Mouse (Mus musculus) cerebellum, adult 2 months (tissue): ENCODE data around the gene Tifab.

Experiments used
- CTCF ChIP-seq: fragments of 200-500 bp; IDR thresholded peaks from 2 replicates; pipeline ENCODE4 v1.5.1; 2011; ENCODE audit warnings: low read depth, mild to moderate bottlenecking, control low read depth, low read length, moderate library complexity, borderline replicate concordance; ENCODE audit not compliant: insufficient read depth
- POLR2A ChIP-seq: fragments of 200-500 bp; IDR thresholded peaks from 2 replicates; pipeline ENCODE4 v1.6.1; 2011; ENCODE audit warnings: low read length, control low read depth, borderline replicate concordance; ENCODE audit not compliant: insufficient read depth

- TF ChIP-seq POLR2A: no peak
- no peak for TF ChIP-seq CTCF
These were observed 49.1 kb downstream of the Tifab start for GRCm38 (mm10) chr13:56129578-56129977.
